Mouse (Mus musculus): Measurements from ENCODE around the gene Camk2d. TPM values are rescaled to one million over a fixed set of nuclear protein-coding genes. Genes with fewer than 3 reads are reported as not detected.

Camk2d gene
- polyA plus RNA-seq, 1 experiment from 2014 or later, result 15.4 TPM

DNA sequence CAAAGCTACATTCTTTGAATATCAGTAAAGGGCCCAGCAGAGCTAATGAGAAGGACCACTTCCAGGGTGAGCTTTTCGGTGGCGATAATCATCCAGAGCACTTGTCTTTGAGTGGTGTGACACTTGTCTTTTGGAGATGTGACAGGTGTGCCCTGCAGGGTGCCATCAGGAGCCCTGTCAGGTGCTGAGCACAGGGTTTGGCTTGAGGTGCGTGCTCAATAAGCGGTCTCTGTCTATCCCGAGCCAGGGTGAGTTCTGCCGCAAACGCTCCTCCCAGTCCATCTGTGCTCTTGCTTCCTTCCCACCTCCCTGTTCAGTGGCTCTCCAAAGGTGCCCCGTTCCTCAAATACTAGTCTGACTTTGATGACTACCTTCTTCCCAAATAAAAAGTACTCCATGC lies 35.5 kb downstream of the Camk2d start:
- 76% methylated on average over 8 of the region's 8 CpGs for WGBS

DNA sequence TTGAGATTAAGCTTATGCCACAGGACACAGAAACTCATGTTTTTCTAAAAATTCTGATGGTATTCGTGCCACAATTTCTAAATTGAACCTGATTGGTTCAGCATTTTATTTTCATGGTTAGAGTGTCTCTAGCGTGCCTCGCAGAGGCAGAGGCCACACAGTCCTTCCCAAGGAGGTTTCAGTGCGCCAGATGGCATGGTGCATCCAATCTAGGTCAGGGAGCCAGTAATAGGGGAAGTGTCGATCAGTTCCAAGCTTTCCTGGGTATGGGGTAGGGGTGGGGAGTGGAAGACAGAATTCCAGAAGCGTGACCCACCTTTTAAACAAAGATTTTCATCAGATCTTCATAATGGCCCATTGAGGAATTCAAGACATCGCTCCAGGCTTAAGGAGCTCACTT lies 36.5 kb downstream of the Camk2d start:
- Histone ChIP-seq H3K9me3 (ENCODE audit: control insufficient read depth, low read length) (no peaks in the 10 kb centered on the region), H3K4me2 (ENCODE audit: low read depth, severe bottlenecking) (no peak overlapping the region), H3K36me3 (ENCODE audit: control insufficient read depth, insufficient read depth, low read length) (no peaks in the 10 kb centered on the region), H3K27ac (replicated peaks; ENCODE audit: low read depth, low read length) (no peak overlapping the region), H3K4me1 (ENCODE audit: control insufficient read depth, insufficient read depth, low read length) (no peaks in the 10 kb centered on the region), H3K9ac (ENCODE audit: low read length) (no peak overlapping the region), H3K27me3 (ENCODE audit: control insufficient read depth, insufficient read depth, low read length) (no peaks in the 10 kb centered on the region), H3K4me3 (ENCODE audit: low read depth, low read length) (no peak overlapping the region)
- ATAC-seq (ENCODE audit: insufficient number of reproducible peaks, low FRiP score, low TSS enrichment, low read depth) (no peak), DNase-seq (ENCODE audit: low spot score) (no peak)
- WGBS, result 90% methylated on average over 7 of the region's 7 CpGs

More for the DNA sequence above, 35.5 kb downstream of the Camk2d start:
- Histone ChIP-seq H3K27me3 (ENCODE audit: control insufficient read depth, insufficient read depth, low read length) (no peaks in the 10 kb centered on the region), H3K4me1 (ENCODE audit: control insufficient read depth, insufficient read depth, low read length) (no peaks in the 10 kb centered on the region), H3K9me3 (ENCODE audit: control insufficient read depth, low read length) (no peaks in the 10 kb centered on the region), H3K4me2 (ENCODE audit: low read depth, severe bottlenecking) (no peak overlapping the region), H3K4me3 (ENCODE audit: low read depth, low read length) (no peak overlapping the region), H3K9ac (ENCODE audit: low read length) (no peak overlapping the region), H3K36me3 (ENCODE audit: control insufficient read depth, insufficient read depth, low read length) (no peaks in the 10 kb centered on the region), H3K27ac (replicated peaks; ENCODE audit: low read depth, low read length) (no peak overlapping the region)
- DNase-seq (ENCODE audit: low spot score) (no peak), ATAC-seq (ENCODE audit: insufficient number of reproducible peaks, low FRiP score, low TSS enrichment, low read depth) (no peak)

DNA sequence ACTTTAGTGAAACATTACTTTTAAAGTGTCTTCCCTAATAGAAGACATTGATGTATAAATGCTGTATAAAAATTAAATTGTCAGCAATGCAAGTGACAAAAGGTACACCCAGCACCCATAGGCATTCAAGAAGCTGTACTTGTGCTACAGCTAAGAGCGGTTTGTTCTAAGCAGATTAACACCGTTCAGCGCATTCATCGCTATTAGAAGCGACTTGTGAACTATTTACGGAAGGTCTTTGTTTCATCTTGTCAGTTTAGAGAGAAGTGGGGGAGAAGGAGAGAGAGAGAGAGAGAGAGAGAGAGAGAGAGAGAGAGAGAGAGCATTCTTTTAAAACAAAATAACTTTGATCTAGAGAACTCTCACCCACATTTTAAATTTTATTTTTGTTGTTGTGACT lies 38.1 kb downstream of the Camk2d start:
- ATAC-seq (ENCODE audit: insufficient number of reproducible peaks, low FRiP score, low TSS enrichment, low read depth) (no peak), DNase-seq (ENCODE audit: low spot score) (no peak)
- no peak overlapping the region for H3K4me2 ChIP-seq (ENCODE audit: low read depth, severe bottlenecking)
- no peaks in the 10 kb centered on the region for H3K36me3 ChIP-seq (ENCODE audit: control insufficient read depth, insufficient read depth, low read length)
- H3K4me3 ChIP-seq (ENCODE audit: low read depth, low read length), result no peak overlapping the region
- H3K4me1 ChIP-seq (ENCODE audit: control insufficient read depth, insufficient read depth, low read length), result no peaks in the 10 kb centered on the region
- no peaks in the 10 kb centered on the region for H3K9me3 ChIP-seq (ENCODE audit: control insufficient read depth, low read length)
- 88% methylated on average over 6 of the region's 6 CpGs for WGBS
- H3K27ac ChIP-seq (replicated peaks; ENCODE audit: low read depth, low read length), result no peak overlapping the region
- no peak overlapping the region for H3K9ac ChIP-seq (ENCODE audit: low read length)
- H3K27me3 ChIP-seq (ENCODE audit: control insufficient read depth, insufficient read depth, low read length), result no peaks in the 10 kb centered on the region

DNA sequence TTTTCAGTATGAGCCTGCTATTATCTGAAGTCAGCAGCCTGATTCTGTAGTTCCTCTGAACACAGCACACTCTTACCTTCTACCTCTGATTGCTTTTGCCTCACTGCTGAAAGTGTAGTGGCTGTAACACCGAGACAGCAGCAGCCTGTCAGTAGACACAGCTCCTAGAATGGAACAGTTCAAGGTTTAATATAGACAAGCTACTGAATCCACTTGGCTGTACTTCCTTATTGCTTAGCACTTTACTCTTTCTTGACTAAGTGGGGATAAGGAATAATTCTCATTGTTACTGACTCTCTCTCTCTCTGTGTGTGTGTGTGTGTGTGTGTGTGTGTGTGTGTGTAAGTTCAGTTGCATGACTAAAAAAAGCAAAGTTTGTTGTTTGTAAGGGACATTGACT lies 42.2 kb downstream of the Camk2d start:
- DNase-seq (ENCODE audit: low spot score) (no peak), ATAC-seq (ENCODE audit: insufficient number of reproducible peaks, low FRiP score, low TSS enrichment, low read depth) (no peak)
- no peak overlapping the region for H3K4me3 ChIP-seq (ENCODE audit: low read depth, low read length)
- H3K36me3 ChIP-seq (ENCODE audit: control insufficient read depth, insufficient read depth, low read length), result no peaks in the 10 kb centered on the region
- no peaks in the 10 kb centered on the region for H3K27me3 ChIP-seq (ENCODE audit: control insufficient read depth, insufficient read depth, low read length)
- no peak overlapping the region for H3K9ac ChIP-seq (ENCODE audit: low read length)
- no peaks in the 10 kb centered on the region for H3K9me3 ChIP-seq (ENCODE audit: control insufficient read depth, low read length)
- H3K4me2 ChIP-seq (ENCODE audit: low read depth, severe bottlenecking), result no peak overlapping the region
- no peak overlapping the region for H3K27ac ChIP-seq (replicated peaks; ENCODE audit: low read depth, low read length)
- no peaks in the 10 kb centered on the region for H3K4me1 ChIP-seq (ENCODE audit: control insufficient read depth, insufficient read depth, low read length)
- WGBS, result 79% methylated on average over 1 of the region's 1 CpGs

DNA sequence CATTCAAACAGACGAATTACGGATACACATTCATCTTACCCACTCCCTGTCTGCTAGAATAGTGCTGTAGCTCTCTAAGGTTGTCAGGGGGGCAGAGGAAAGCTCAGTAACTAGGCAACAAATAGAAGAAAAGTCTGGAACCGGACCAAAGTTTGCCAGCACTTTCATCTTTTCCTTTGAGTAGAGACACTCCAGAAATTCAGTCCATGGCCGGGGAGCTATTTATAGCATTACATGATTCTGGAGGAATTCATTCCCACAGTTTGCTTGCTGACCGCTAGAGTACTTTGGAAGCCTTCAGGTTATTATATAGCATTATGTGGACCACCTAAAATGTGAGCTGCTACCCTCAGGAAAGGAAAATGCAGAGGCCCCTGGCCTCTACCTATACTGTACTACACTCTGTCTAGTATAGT lies 43.0 kb downstream of the Camk2d start:
- no peak for DNase-seq (ENCODE audit: low spot score)
- H3K27ac ChIP-seq (replicated peaks; ENCODE audit: low read depth, low read length), result no peak overlapping the region
- H3K4me1 ChIP-seq (ENCODE audit: control insufficient read depth, insufficient read depth, low read length), result no peaks in the 10 kb centered on the region

DNA sequence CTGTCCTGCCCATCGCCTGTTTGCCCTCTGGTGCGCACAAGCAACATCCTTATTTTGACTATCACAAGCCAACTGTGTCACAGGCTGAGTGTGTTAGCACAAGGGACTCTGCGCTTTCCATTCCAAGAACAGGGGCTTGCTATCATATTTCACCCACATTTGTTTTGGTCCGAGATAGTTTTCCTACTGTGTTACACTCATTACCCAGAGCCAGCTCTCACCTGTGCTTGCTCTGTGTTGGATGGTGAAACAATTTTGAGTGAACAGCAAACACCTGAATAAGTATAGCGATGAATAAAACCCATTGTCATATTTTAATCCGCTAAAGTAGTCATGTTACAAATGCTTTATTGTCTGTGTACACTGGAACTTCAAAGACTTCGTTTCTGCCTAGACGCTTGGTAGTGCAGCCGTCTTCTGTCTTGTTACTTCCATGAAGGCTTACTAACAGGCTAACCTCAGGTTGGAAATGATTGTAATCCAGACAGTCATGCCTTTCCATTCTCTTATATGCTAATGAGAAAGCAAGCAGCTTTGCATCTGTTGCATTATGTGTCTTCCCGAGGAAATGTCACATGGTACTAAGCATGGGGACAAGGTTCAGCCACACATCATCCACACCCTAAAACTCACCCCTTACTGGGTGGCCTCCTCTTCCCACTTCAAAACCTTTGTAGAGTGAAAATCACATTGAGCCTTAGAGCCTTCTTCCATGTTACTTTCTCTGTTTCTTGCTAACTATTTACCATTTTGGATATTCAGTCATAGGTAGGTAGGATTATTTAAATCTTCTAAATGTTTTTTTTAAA lies 44.5 kb downstream of the Camk2d start:
- H3K9me3 ChIP-seq (ENCODE audit: control insufficient read depth, low read length), result no peaks in the 10 kb centered on the region

More for the DNA sequence above, 43.0 kb downstream of the Camk2d start:
- Histone ChIP-seq H3K9ac (ENCODE audit: low read length) (no peak overlapping the region), H3K4me3 (ENCODE audit: low read depth, low read length) (no peak overlapping the region), H3K9me3 (ENCODE audit: control insufficient read depth, low read length) (no peaks in the 10 kb centered on the region), H3K4me2 (ENCODE audit: low read depth, severe bottlenecking) (no peak overlapping the region), H3K36me3 (ENCODE audit: control insufficient read depth, insufficient read depth, low read length) (no peaks in the 10 kb centered on the region), H3K27me3 (ENCODE audit: control insufficient read depth, insufficient read depth, low read length) (no peaks in the 10 kb centered on the region)
- ATAC-seq (ENCODE audit: insufficient number of reproducible peaks, low FRiP score, low TSS enrichment, low read depth), result no peak
- WGBS, result 86% methylated on average over 5 of the region's 5 CpGs

DNA sequence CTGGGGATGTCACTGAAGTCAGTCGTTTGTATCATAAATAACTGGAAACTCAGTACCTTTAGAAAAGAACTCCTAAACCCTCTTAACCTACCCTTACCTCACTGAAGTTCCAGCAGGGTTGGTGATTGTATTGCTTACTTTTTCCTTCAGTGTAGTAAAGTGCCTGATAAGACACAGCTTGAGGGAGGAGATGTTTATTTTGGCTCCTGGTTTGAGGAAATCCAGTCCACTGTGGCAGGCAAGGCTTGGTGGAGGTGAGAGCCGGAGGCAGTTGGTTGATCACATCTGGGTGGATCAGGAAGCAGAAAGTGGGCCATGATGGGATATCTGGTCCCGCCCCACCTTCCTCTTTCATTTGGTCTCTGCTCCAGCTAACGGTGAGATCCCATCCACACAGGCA lies 45.3 kb downstream of the Camk2d start:
- Histone ChIP-seq H3K27ac (replicated peaks; ENCODE audit: low read depth, low read length) (no peak overlapping the region), H3K36me3 (ENCODE audit: control insufficient read depth, insufficient read depth, low read length) (no peaks in the 10 kb centered on the region), H3K4me1 (ENCODE audit: control insufficient read depth, insufficient read depth, low read length) (no peaks in the 10 kb centered on the region), H3K4me2 (ENCODE audit: low read depth, severe bottlenecking) (no peak overlapping the region), H3K27me3 (ENCODE audit: control insufficient read depth, insufficient read depth, low read length) (no peaks in the 10 kb centered on the region), H3K4me3 (ENCODE audit: low read depth, low read length) (no peak overlapping the region), H3K9me3 (ENCODE audit: control insufficient read depth, low read length) (no peaks in the 10 kb centered on the region), H3K9ac (ENCODE audit: low read length) (no peak overlapping the region)
- ATAC-seq (ENCODE audit: insufficient number of reproducible peaks, low FRiP score, low TSS enrichment, low read depth), result no peak
- no peak for DNase-seq (ENCODE audit: low spot score)
- 73% methylated on average over 4 of the region's 4 CpGs for WGBS

More for the DNA sequence above, 44.5 kb downstream of the Camk2d start:
- Histone ChIP-seq H3K36me3 (ENCODE audit: control insufficient read depth, insufficient read depth, low read length) (no peaks in the 10 kb centered on the region), H3K27ac (replicated peaks; ENCODE audit: low read depth, low read length) (no peak overlapping the region), H3K4me2 (ENCODE audit: low read depth, severe bottlenecking) (no peak overlapping the region), H3K4me1 (ENCODE audit: control insufficient read depth, insufficient read depth, low read length) (no peaks in the 10 kb centered on the region), H3K9ac (ENCODE audit: low read length) (no peak overlapping the region), H3K27me3 (ENCODE audit: control insufficient read depth, insufficient read depth, low read length) (no peaks in the 10 kb centered on the region), H3K4me3 (ENCODE audit: low read depth, low read length) (no peak overlapping the region)
- ATAC-seq (ENCODE audit: insufficient number of reproducible peaks, low FRiP score, low TSS enrichment, low read depth), result no peak
- no peak for DNase-seq (ENCODE audit: low spot score)
- 78% methylated on average over 10 of the region's 10 CpGs for WGBS

DNA sequence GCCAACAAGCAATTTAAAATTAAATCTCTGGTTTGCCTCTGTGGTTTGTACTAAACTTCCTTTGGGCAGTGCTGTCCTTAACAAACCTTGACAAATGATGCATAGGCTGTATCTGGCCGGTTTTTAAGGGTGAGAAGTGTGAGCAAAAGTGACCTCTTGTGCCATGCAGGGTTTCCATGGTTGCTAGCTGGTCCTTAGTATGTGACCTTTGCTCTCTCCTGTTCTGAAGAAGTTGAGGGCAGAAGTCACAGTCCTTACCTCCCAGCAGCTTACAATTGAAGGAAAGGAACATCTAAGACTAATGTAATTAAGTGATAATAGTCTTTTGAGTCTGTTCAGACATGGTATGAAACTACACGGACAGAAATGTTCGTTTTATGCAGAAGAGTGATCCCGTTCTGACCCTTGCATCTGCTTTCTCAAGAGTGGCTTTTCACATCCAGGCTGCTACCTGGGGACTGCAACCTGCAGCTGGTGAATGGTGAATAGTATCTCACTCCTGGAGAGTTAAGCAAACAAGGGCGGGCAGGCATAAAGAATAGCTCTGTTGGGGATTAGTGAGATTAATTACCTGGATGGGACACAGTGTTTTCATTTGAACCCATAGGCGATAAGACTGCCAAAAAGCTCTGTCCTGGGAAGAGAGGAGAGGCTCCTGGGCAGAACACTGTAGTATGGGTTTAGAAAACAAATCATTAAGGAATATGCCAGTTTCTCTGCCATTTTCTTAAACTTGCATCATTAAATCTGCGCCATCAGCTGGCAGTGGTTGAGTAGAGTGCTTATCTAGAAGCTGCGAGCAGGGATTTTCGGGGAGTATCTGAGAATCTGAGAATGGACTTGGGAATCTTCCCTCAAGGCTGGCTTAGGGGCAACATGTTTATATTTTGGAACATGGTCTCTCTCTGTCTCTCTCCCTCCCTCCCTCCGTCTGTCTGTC lies 47.2 kb downstream of the Camk2d start:
- Histone ChIP-seq H3K27me3 (ENCODE audit: control insufficient read depth, insufficient read depth, low read length) (no peaks in the 10 kb centered on the region), H3K4me1 (ENCODE audit: control insufficient read depth, insufficient read depth, low read length) (no peaks in the 10 kb centered on the region), H3K9me3 (ENCODE audit: control insufficient read depth, low read length) (no peaks in the 10 kb centered on the region), H3K36me3 (ENCODE audit: control insufficient read depth, insufficient read depth, low read length) (no peaks in the 10 kb centered on the region), H3K4me2 (ENCODE audit: low read depth, severe bottlenecking) (no peak overlapping the region), H3K4me3 (ENCODE audit: low read depth, low read length) (no peak overlapping the region), H3K27ac (replicated peaks; ENCODE audit: low read depth, low read length) (no peak overlapping the region), H3K9ac (ENCODE audit: low read length) (no peak overlapping the region)
- no peak for DNase-seq (ENCODE audit: low spot score)
- 24% methylated on average over 10 of the region's 10 CpGs for WGBS
- ATAC-seq (ENCODE audit: insufficient number of reproducible peaks, low FRiP score, low TSS enrichment, low read depth), result no peak
